Mouse (Mus musculus) megakaryocyte progenitor cell, adult 5-6 weeks (primary cell): Measurements from ENCODE around the gene Nfasc. TPM values are rescaled to one million over a fixed set of nuclear protein-coding genes. Genes with fewer than 3 reads are reported as not detected.

ENCODE experiments used
- ATAC-seq: replicated peaks from 2 replicates; pipeline ENCODE4 v1.8.0; 2016; ENCODE audit warnings: mild to moderate bottlenecking, moderate TSS enrichment, inconsistent platforms; ENCODE audit not compliant: poor library complexity
- total RNA-seq, 2 experiments: library from RNA; stranded (forward) in 1 of 2; stranded (reverse) in 1 of 2; fragments of 157-497, 149-512 nt in 1 of 2; fragments of 200-1000 nt in 1 of 2; gene quantifications; 2 replicates each; pipeline versions ENCODE4 v1.2.3 to v1.2.4; 2015 to 2017

The Nfasc gene
- total RNA-seq, 2 experiments from 2014 or later: not detected

GRCm38 (mm10) chr1:132542762-132543306 is 198.8 kb downstream of the Nfasc start, which contains the start of gene Cntn2:
Gene Cntn2, minus strand, starts transcription at chr1:132543256.
- ATAC-seq: no peak

GRCm38 (mm10) chr1:132541824-132542599 is 199.6 kb downstream of the Nfasc start:
- ATAC-seq: no peak

- no peak for ATAC-seq
Measured at GRCm38 (mm10) chr1:132541171-132541823, 200.3 kb downstream of the Nfasc start.

- ATAC-seq: no peak
Measured at GRCm38 (mm10) chr1:132540701-132541100, 200.9 kb downstream of the Nfasc start.

GRCm38 (mm10) chr1:132537736-132538135 is 203.9 kb downstream of the Nfasc start:
- ATAC-seq: no peak

GRCm38 (mm10) chr1:132536416-132536815 is 205.2 kb downstream of the Nfasc start:
- no peak for ATAC-seq

- no peak for ATAC-seq
Measured at GRCm38 (mm10) chr1:132535541-132535940, 206.1 kb downstream of the Nfasc start.

GRCm38 (mm10) chr1:132533840-132534239 is 207.8 kb downstream of the Nfasc start:
- ATAC-seq: no peak

- no peak for ATAC-seq
Measured at GRCm38 (mm10) chr1:132532521-132532920, 209.1 kb downstream of the Nfasc start.

GRCm38 (mm10) chr1:132530631-132531191 is 210.9 kb downstream of the Nfasc start:
- ATAC-seq: no peak

GRCm38 (mm10) chr1:132528647-132529334 is 212.8 kb downstream of the Nfasc start:
- ATAC-seq: no peak

GRCm38 (mm10) chr1:132528071-132528470 is 213.5 kb downstream of the Nfasc start:
- no peak for ATAC-seq

GRCm38 (mm10) chr1:132525832-132526231 is 215.8 kb downstream of the Nfasc start:
- peak; percentile 73 for ATAC-seq

- ATAC-seq: peak; percentile 59
Measured at GRCm38 (mm10) chr1:132523920-132524319, 217.7 kb downstream of the Nfasc start.

GRCm38 (mm10) chr1:132523048-132523447 is 218.5 kb downstream of the Nfasc start:
- ATAC-seq: no peak

- peak; percentile 94 for ATAC-seq
Measured at GRCm38 (mm10) chr1:132520764-132521163, 220.8 kb downstream of the Nfasc start.

- no peak for ATAC-seq
Measured at GRCm38 (mm10) chr1:132519734-132520133, 221.9 kb downstream of the Nfasc start.

- ATAC-seq: no peak
Measured at GRCm38 (mm10) chr1:132518621-132519020, 223.0 kb downstream of the Nfasc start.

GRCm38 (mm10) chr1:132516776-132517175 is 224.8 kb downstream of the Nfasc start:
- no peak for ATAC-seq

- no peak for ATAC-seq
Measured at GRCm38 (mm10) chr1:132515339-132515738, 226.3 kb downstream of the Nfasc start.
